Mouse (Mus musculus) midbrain, embryonic 13.5 days (tissue): ENCODE data around the gene Nup210l. TPM values are rescaled to one million over a fixed set of nuclear protein-coding genes. Genes with fewer than 3 reads are reported as not detected.

Source experiments
- ATAC-seq: fragments of 200-750 bp; cut with Nextera tagmentation; 2 replicates; pipeline ENCODE4 v1.8.0; 2017; ENCODE audit warnings: mild to moderate bottlenecking, moderate TSS enrichment, moderate library complexity
- H3K27ac ChIP-seq: fragments of 300-500 bp; sonication (generic); 2 replicates; pipeline ENCODE4 v1.5.1; 2015; ENCODE audit warnings: inconsistent platforms, mild to moderate bottlenecking, moderate library complexity
- H3K27me3 ChIP-seq: fragments of 300-500 bp; sonication (generic); 2 replicates; pipeline ENCODE4 v1.6.1; 2015; ENCODE audit warnings: mild to moderate bottlenecking, inconsistent platforms
- H3K36me3 ChIP-seq: fragments of 300-500 bp; sonication (generic); 2 replicates; pipeline ENCODE4 v1.6.1; 2015; ENCODE audit warnings: mild to moderate bottlenecking, inconsistent platforms
- H3K4me1 ChIP-seq: fragments of 300-500 bp; sonication (generic); replicated peaks from 2 replicates; pipeline ENCODE4 v1.6.1; 2015; ENCODE audit warnings: inconsistent platforms
- H3K4me2 ChIP-seq: fragments of 300-500 bp; sonication (generic); replicated peaks from 2 replicates; pipeline ENCODE4 v1.6.1; 2015; ENCODE audit warnings: moderate library complexity, mild to moderate bottlenecking, inconsistent platforms
- H3K4me3 ChIP-seq: fragments of 300-500 bp; sonication (generic); replicated peaks from 2 replicates; pipeline ENCODE4 v1.5.1; 2015; ENCODE audit warnings: mild to moderate bottlenecking, inconsistent platforms
- H3K9ac ChIP-seq: fragments of 300-500 bp; sonication (generic); replicated peaks from 2 replicates; pipeline ENCODE4 v1.6.1; 2015; ENCODE audit warnings: mild to moderate bottlenecking, inconsistent platforms
- H3K9me3 ChIP-seq: fragments of 300-500 bp; sonication (generic); 2 replicates; pipeline ENCODE4 v1.6.1; 2016; ENCODE audit warnings: mild to moderate bottlenecking, inconsistent platforms
- WGBS: fragments of 180-500 bp; shearing (Covaris S2); methylation state at CpG from one replicate; pipeline ENCODE4 v1.1.7; 2015; 5-methylcytosine and 5-hydroxymethylcytosine counted together
- polyA plus RNA-seq: library from polyadenylated mRNA; unstranded; fragments of >200 nt; fragmentation: Nextera tagmentation; extraction: Ambion mirVana; gene quantifications from 2 replicates; pipeline ENCODE4 v1.2.1, GENCODE M21; 2015

The Nup210l gene
- polyA plus RNA-seq, 1 experiment from 2014 or later, result 0.34 TPM

GRCm38 (mm10) chr3:90213956-90214684, 110.2 kb downstream of the Nup210l start:
- peak overlapping the region; percentile 89 for H3K4me2 ChIP-seq
- peak overlapping the region; percentile 55 for H3K27ac ChIP-seq
- H3K9ac ChIP-seq, result peak overlapping the region; percentile 88
- no peaks in the 10 kb centered on the region for H3K9me3 ChIP-seq
- ATAC-seq, result peak; percentile 75
- no peaks in the 10 kb centered on the region for H3K27me3 ChIP-seq
- WGBS, result 11% methylated on average over 12 of the region's 12 CpGs
- peak overlapping the region; percentile 84 for H3K4me3 ChIP-seq
- H3K36me3 ChIP-seq, result peaks cover 29% of the 10 kb centered on the region
- H3K4me1 ChIP-seq, result peaks cover 33% of the 10 kb centered on the region

GRCm38 (mm10) chr3:90215825-90216380, 112.0 kb downstream of the Nup210l start:
- peaks cover 40% of the 10 kb centered on the region for H3K4me1 ChIP-seq
- H3K27ac ChIP-seq, result no peak overlapping the region
- H3K36me3 ChIP-seq, result peaks cover 15% of the 10 kb centered on the region
- no peaks in the 10 kb centered on the region for H3K27me3 ChIP-seq
- no peak for ATAC-seq
- no peaks in the 10 kb centered on the region for H3K9me3 ChIP-seq
- H3K4me3 ChIP-seq, result no peak overlapping the region
- WGBS, result 48% methylated on average over 1 of the region's 1 CpGs
- H3K4me2 ChIP-seq, result no peak overlapping the region
- no peak overlapping the region for H3K9ac ChIP-seq

GRCm38 (mm10) chr3:90220088-90220487, 116.2 kb downstream of the Nup210l start:
- Histone ChIP-seq H3K27ac (peak overlapping the region; percentile 56), H3K4me3 (peak overlapping the region; percentile 43), H3K9ac (peak overlapping the region; percentile 71; the same call in 1 of the 2 replicates), H3K27me3 (no peaks in the 10 kb centered on the region), H3K4me1 (peaks cover 17% of the 10 kb centered on the region), H3K9me3 (no peaks in the 10 kb centered on the region), H3K4me2 (peak overlapping the region; percentile 78), H3K36me3 (peaks cover 5% of the 10 kb centered on the region; the same call in 1 of the 2 replicates)
- 14% methylated on average over 6 of the region's 6 CpGs for WGBS
- peak; percentile 53 for ATAC-seq

GRCm38 (mm10) chr3:90220531-90220951, 116.6 kb downstream of the Nup210l start:
- Histone ChIP-seq H3K9ac (peak overlapping the region; percentile 71), H3K9me3 (no peaks in the 10 kb centered on the region), H3K27ac (peak overlapping the region; percentile 56; the same call in 1 of the 2 replicates), H3K4me2 (peak overlapping the region; percentile 78), H3K27me3 (no peaks in the 10 kb centered on the region), H3K4me3 (peak overlapping the region; percentile 43), H3K36me3 (peaks cover 8% of the 10 kb centered on the region), H3K4me1 (peaks cover 17% of the 10 kb centered on the region)
- ATAC-seq, result peak; percentile 86
- WGBS, result under 1% methylated on average over 20 of the region's 20 CpGs

GRCm38 (mm10) chr3:90221123-90221522, 117.2 kb downstream of the Nup210l start:
- ATAC-seq, result no peak
- WGBS, result 24% methylated on average over 5 of the region's 5 CpGs
- H3K4me3 ChIP-seq, result peak overlapping the region; percentile 43

GRCm38 (mm10) chr3:90222455-90222854, 118.5 kb downstream of the Nup210l start:
- Histone ChIP-seq H3K36me3 (peaks cover 12% of the 10 kb centered on the region), H3K9ac (no peak overlapping the region), H3K9me3 (no peaks in the 10 kb centered on the region), H3K4me2 (no peak overlapping the region), H3K27ac (no peak overlapping the region), H3K4me3 (no peak overlapping the region), H3K27me3 (no peaks in the 10 kb centered on the region), H3K4me1 (peaks cover 17% of the 10 kb centered on the region)
- 91% methylated on average over 4 of the region's 4 CpGs for WGBS
- ATAC-seq, result no peak

More at GRCm38 (mm10) chr3:90221123-90221522, 117.2 kb downstream of the Nup210l start:
- no peak overlapping the region for H3K9ac ChIP-seq
- H3K27ac ChIP-seq, result no peak overlapping the region
- H3K9me3 ChIP-seq, result no peaks in the 10 kb centered on the region
- peaks cover 12% of the 10 kb centered on the region for H3K36me3 ChIP-seq
- peak overlapping the region; percentile 78 for H3K4me2 ChIP-seq
- H3K4me1 ChIP-seq, result peaks cover 17% of the 10 kb centered on the region
- no peaks in the 10 kb centered on the region for H3K27me3 ChIP-seq

- no peak overlapping the region for H3K4me2 ChIP-seq
- no peak overlapping the region for H3K9ac ChIP-seq
- peaks cover 12% of the 10 kb centered on the region for H3K36me3 ChIP-seq
- H3K4me3 ChIP-seq, result no peak overlapping the region
- H3K9me3 ChIP-seq, result no peaks in the 10 kb centered on the region
- H3K27ac ChIP-seq, result no peak overlapping the region
- ATAC-seq, result no peak
- H3K27me3 ChIP-seq, result no peaks in the 10 kb centered on the region
- peaks cover 17% of the 10 kb centered on the region for H3K4me1 ChIP-seq
- 85% methylated on average over 3 of the region's 3 CpGs for WGBS
Observed at GRCm38 (mm10) chr3:90222941-90223340, 119.0 kb downstream of the Nup210l start.

GRCm38 (mm10) chr3:90224331-90224730, 120.4 kb downstream of the Nup210l start:
- no peak for ATAC-seq
- Histone ChIP-seq H3K36me3 (peaks cover 12% of the 10 kb centered on the region), H3K9ac (no peak overlapping the region), H3K4me3 (no peak overlapping the region), H3K9me3 (no peaks in the 10 kb centered on the region), H3K4me1 (peaks cover 17% of the 10 kb centered on the region), H3K27me3 (no peaks in the 10 kb centered on the region), H3K4me2 (no peak overlapping the region), H3K27ac (no peak overlapping the region)
- 86% methylated on average over 10 of the region's 10 CpGs for WGBS

- peaks cover 15% of the 10 kb centered on the region for H3K4me1 ChIP-seq
- H3K27ac ChIP-seq, result peak overlapping the region; percentile 90
- peak overlapping the region; percentile 73 for H3K4me3 ChIP-seq
- peaks cover 23% of the 10 kb centered on the region for H3K36me3 ChIP-seq
- ATAC-seq, result no peak
- peak overlapping the region; percentile 89 for H3K4me2 ChIP-seq
- no peaks in the 10 kb centered on the region for H3K27me3 ChIP-seq
- H3K9ac ChIP-seq, result peak overlapping the region; percentile 81
- 23% methylated on average over 8 of the region's 8 CpGs for WGBS
- no peaks in the 10 kb centered on the region for H3K9me3 ChIP-seq
Observed at GRCm38 (mm10) chr3:90231075-90231474, 127.1 kb downstream of the Nup210l start.

GRCm38 (mm10) chr3:90231507-90232333, 127.8 kb downstream of the Nup210l start, which contains the start of gene Jtb:
Jtb (plus strand) TSS chr3:90231597.
- Histone ChIP-seq H3K4me3 (peak within 1 kb of the TSS; percentile 73), H3K36me3 (peaks cover 24% of the 10 kb centered on the region), H3K4me2 (peak within 1 kb of the TSS; percentile 89), H3K9ac (peak within 1 kb of the TSS; percentile 81), H3K9me3 (no peaks in the 10 kb centered on the region), H3K27ac (peak within 1 kb of the TSS; percentile 90), H3K27me3 (no peaks in the 10 kb centered on the region), H3K4me1 (peaks cover 15% of the 10 kb centered on the region)
- under 1% methylated on average over 61 of the region's 61 CpGs for WGBS
- ATAC-seq, result peak; percentile 99

- Histone ChIP-seq H3K27me3 (no peaks in the 10 kb centered on the region), H3K4me1 (peaks cover 16% of the 10 kb centered on the region), H3K4me3 (no peak overlapping the region), H3K9me3 (no peaks in the 10 kb centered on the region), H3K27ac (no peak overlapping the region), H3K9ac (no peak overlapping the region), H3K4me2 (no peak overlapping the region), H3K36me3 (peaks cover 5% of the 10 kb centered on the region)
- WGBS, result 95% methylated on average over 2 of the region's 2 CpGs
- no peak for ATAC-seq
Observed at GRCm38 (mm10) chr3:90241251-90241650, 137.3 kb downstream of the Nup210l start.
